Mouse (Mus musculus) stomach, embryonic 14.5 days (tissue): ENCODE results near the gene Nr1h2. TPM values are rescaled to one million over a fixed set of nuclear protein-coding genes. Genes with fewer than 3 reads are reported as not detected.

Experiments
- ATAC-seq: fragments of 200-750 bp; cut with Nextera tagmentation; 2 replicates; pipeline ENCODE4 v1.8.0; 2017; ENCODE audit warnings: low read depth, moderate TSS enrichment; ENCODE audit not compliant: insufficient number of reproducible peaks, insufficient read depth, low FRiP score
- H3K27ac ChIP-seq: fragments of 300-500 bp; sonication (generic); 2 replicates; pipeline ENCODE4 v1.5.1; 2014; ENCODE audit warnings: mild to moderate bottlenecking, low read length, moderate library complexity, mixed read lengths
- H3K27me3 ChIP-seq: fragments of 300-500 bp; sonication (generic); 2 replicates; pipeline ENCODE4 v1.6.1; 2014; ENCODE audit warnings: low read length, control low read depth, mixed read lengths; ENCODE audit not compliant: control insufficient read depth, insufficient read depth
- H3K36me3 ChIP-seq: fragments of 300-500 bp; sonication (generic); 2 replicates; pipeline ENCODE4 v1.6.1; 2014; ENCODE audit warnings: mild to moderate bottlenecking, control low read depth, low read length, moderate library complexity, mixed read lengths; ENCODE audit not compliant: control insufficient read depth, insufficient read depth
- H3K4me1 ChIP-seq: fragments of 300-500 bp; sonication (generic); 2 replicates; pipeline ENCODE4 v1.6.1; 2014; ENCODE audit warnings: low read length, control low read depth, mixed read lengths; ENCODE audit not compliant: control insufficient read depth, insufficient read depth
- H3K4me2 ChIP-seq: fragments of 300-500 bp; sonication (generic); replicated peaks from 2 replicates; pipeline ENCODE4 v1.6.1; 2014; ENCODE audit warnings: low read depth, low read length, control low read depth
- H3K4me3 ChIP-seq: fragments of 300-500 bp; sonication (generic); 2 replicates; pipeline ENCODE4 v1.5.1; 2014; ENCODE audit warnings: low read depth, low read length, control low read depth
- H3K9ac ChIP-seq: fragments of 300-500 bp; sonication (generic); replicated peaks from 2 replicates; pipeline ENCODE4 v1.6.1; 2014; ENCODE audit warnings: low read depth, mild to moderate bottlenecking, control low read depth, low read length, moderate library complexity, mixed read lengths
- H3K9me3 ChIP-seq: fragments of 300-500 bp; sonication (generic); 2 replicates; pipeline ENCODE4 v1.6.1; 2016; ENCODE audit warnings: low read depth, low read length, control low read depth; ENCODE audit not compliant: control insufficient read depth
- WGBS: fragments of 180-500 bp; shearing (Covaris S2); extraction: QIAGEN DNeasy Blood & Tissue Kit; methylation state at CpG from one replicate; pipeline ENCODE4 v1.1.7; 2014; 5-methylcytosine and 5-hydroxymethylcytosine counted together
- polyA plus RNA-seq: library from polyadenylated mRNA; unstranded; fragments of >200 nt; fragmentation: Nextera tagmentation; extraction: Ambion mirVana; gene quantifications from 2 replicates; pipeline ENCODE4 v1.2.1, GENCODE M21; 2014

Gene Nr1h2
- polyA plus RNA-seq, 1 experiment from 2014 or later: 66.7 TPM

DNA sequence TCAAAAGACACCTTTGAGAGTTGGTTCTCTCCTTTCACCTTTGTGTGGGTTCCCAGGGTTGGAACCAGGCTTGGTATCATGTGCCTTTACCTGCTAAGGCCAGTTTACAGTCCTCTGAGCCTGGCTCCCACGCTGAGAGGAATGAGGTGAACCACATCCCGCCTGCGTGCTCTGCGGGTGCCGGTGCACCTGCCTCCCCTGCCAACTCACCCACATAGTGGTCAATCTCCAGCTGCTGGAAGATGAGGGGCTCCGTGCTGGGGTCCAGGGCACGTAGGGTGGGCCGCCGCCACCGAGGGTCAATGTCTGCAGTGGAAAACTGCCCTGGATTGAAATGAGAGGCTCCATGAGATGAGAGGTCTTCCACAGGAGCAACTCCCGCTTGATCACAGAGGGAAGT lies 11.2 kb downstream of the Nr1h2 start:
- no peak overlapping the region for H3K4me2 ChIP-seq
- peaks cover 6% of the 10 kb centered on the region for H3K4me1 ChIP-seq
- no peaks in the 10 kb centered on the region for H3K27me3 ChIP-seq
- no peak overlapping the region for H3K4me3 ChIP-seq
- no peak for ATAC-seq
- no peak overlapping the region for H3K27ac ChIP-seq
- peaks cover 40% of the 10 kb centered on the region for H3K36me3 ChIP-seq
- H3K9ac ChIP-seq: no peak overlapping the region
- peaks cover 3% of the 10 kb centered on the region; the same call in 1 of the 2 replicates for H3K9me3 ChIP-seq
- 91% methylated on average over 11 of the region's 11 CpGs for WGBS

DNA sequence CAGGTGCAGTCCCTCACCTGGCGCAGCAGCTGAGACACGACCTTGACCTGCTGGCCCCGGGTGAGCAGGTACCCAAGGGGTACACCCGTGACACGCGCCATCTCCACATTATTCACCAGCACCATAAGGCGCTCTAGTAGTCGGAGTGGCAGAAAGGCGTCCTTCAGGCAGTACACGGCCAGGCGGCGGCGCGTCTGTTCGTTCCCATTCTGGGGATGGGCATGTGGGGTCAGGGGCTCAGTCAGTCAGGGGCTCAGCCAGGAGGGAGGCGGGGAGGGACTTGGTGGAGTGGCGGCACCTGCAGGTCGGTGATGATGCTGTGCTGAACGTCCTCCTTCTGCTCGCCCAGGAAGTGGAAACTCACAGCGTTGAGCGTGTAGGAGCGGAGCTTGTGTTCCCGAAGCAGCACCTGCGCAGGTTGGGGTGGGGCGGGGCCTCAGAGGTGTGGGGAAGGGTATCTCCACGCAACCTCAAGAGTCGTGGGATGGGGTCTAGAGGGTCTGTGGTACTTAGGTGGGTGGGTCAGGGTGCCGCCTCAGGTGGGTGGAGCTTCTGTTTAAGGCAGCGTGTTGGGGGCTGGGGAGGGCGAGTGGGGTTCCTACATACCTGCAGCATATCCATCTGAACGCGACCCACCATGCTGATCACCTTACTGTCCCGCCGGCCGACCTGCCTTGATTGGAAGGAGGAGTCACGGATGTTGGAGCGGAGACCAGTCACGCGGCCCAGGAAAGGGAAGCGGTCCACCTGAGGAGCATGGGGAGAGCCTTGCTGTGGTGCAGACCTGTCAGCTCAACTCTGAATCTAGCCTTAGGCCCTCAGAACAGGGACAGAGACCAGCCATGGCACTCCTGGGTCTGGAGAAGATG lies 14.8 kb downstream of the Nr1h2 start:
- Histone ChIP-seq H3K27me3 (no peaks in the 10 kb centered on the region), H3K4me3 (no peak overlapping the region), H3K9ac (no peak overlapping the region), H3K36me3 (peaks cover 57% of the 10 kb centered on the region), H3K9me3 (no peaks in the 10 kb centered on the region), H3K4me1 (no peaks in the 10 kb centered on the region), H3K27ac (no peak overlapping the region), H3K4me2 (no peak overlapping the region)
- 91% methylated on average over 41 of the region's 41 CpGs for WGBS
- ATAC-seq: no peak

DNA sequence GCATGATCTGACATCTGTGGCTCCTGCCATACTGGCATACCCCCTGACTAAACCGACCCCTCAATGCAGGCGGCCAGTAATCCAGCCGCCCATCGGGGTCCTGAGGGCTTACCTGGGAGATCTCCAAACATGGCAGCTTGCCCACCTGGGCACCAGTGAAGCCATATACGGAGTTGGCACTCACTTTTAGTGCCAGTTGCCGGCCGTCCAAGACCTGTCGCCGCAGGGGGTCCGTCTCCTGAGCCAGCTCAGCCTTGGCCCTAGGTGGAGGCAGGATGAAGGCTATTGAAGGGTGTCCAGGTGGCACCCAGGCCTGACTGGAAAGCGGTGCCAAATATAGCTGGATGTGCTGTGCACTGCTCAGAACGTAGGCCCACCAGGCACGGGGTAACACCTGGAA lies 16.3 kb downstream of the Nr1h2 start:
- H3K36me3 ChIP-seq: peaks cover 55% of the 10 kb centered on the region
- ATAC-seq: no peak
- H3K27ac ChIP-seq: no peak overlapping the region
- no peaks in the 10 kb centered on the region for H3K4me1 ChIP-seq
- H3K9me3 ChIP-seq: no peaks in the 10 kb centered on the region
- no peak overlapping the region for H3K4me3 ChIP-seq
- H3K4me2 ChIP-seq: no peak overlapping the region
- H3K9ac ChIP-seq: no peak overlapping the region
- H3K27me3 ChIP-seq: no peaks in the 10 kb centered on the region
- 91% methylated on average over 13 of the region's 13 CpGs for WGBS

- 73% methylated on average over 7 of the region's 7 CpGs for WGBS
- Histone ChIP-seq H3K36me3 (peaks cover 52% of the 10 kb centered on the region), H3K9me3 (no peaks in the 10 kb centered on the region), H3K9ac (no peak overlapping the region), H3K4me3 (no peak overlapping the region), H3K4me2 (no peak overlapping the region), H3K4me1 (no peaks in the 10 kb centered on the region), H3K27ac (no peak overlapping the region), H3K27me3 (no peaks in the 10 kb centered on the region)
- ATAC-seq: no peak
These were observed 16.7 kb downstream of the Nr1h2 start for GRCm38 (mm10) chr7:44537009-44537408.

- 79% methylated on average over 6 of the region's 6 CpGs for WGBS
- no peak overlapping the region for H3K4me3 ChIP-seq
- no peak overlapping the region for H3K9ac ChIP-seq
- no peak for ATAC-seq
- no peaks in the 10 kb centered on the region for H3K27me3 ChIP-seq
- H3K36me3 ChIP-seq: peaks cover 48% of the 10 kb centered on the region
- H3K9me3 ChIP-seq: no peaks in the 10 kb centered on the region
- no peaks in the 10 kb centered on the region for H3K4me1 ChIP-seq
- H3K27ac ChIP-seq: no peak overlapping the region
- H3K4me2 ChIP-seq: no peak overlapping the region
These were observed 17.2 kb downstream of the Nr1h2 start for GRCm38 (mm10) chr7:44536590-44536968.

- H3K4me1 ChIP-seq: no peaks in the 10 kb centered on the region
- H3K36me3 ChIP-seq: peaks cover 46% of the 10 kb centered on the region
- H3K9ac ChIP-seq: no peak overlapping the region
- no peak for ATAC-seq
- no peaks in the 10 kb centered on the region for H3K9me3 ChIP-seq
- H3K27me3 ChIP-seq: no peaks in the 10 kb centered on the region
- WGBS: 91% methylated on average over 27 of the region's 27 CpGs
- no peak overlapping the region for H3K4me3 ChIP-seq
- H3K27ac ChIP-seq: no peak overlapping the region
- no peak overlapping the region for H3K4me2 ChIP-seq
These were observed 17.8 kb downstream of the Nr1h2 start for GRCm38 (mm10) chr7:44535657-44536589.

GRCm38 (mm10) chr7:44534656-44535441 lies 18.9 kb downstream of the Nr1h2 start:
- Histone ChIP-seq H3K27ac (no peak overlapping the region), H3K27me3 (no peaks in the 10 kb centered on the region), H3K4me3 (no peak overlapping the region), H3K36me3 (peaks cover 37% of the 10 kb centered on the region), H3K9ac (no peak overlapping the region), H3K4me1 (no peaks in the 10 kb centered on the region), H3K9me3 (no peaks in the 10 kb centered on the region), H3K4me2 (no peak overlapping the region)
- ATAC-seq: no peak
- WGBS: 88% methylated on average over 19 of the region's 19 CpGs

GRCm38 (mm10) chr7:44534242-44534641 lies 19.5 kb downstream of the Nr1h2 start:
- no peak for ATAC-seq

More at GRCm38 (mm10) chr7:44534242-44534641, 19.5 kb downstream of the Nr1h2 start:
- no peak overlapping the region for H3K4me3 ChIP-seq
- no peaks in the 10 kb centered on the region for H3K27me3 ChIP-seq
- 87% methylated on average over 13 of the region's 13 CpGs for WGBS
- H3K9me3 ChIP-seq: no peaks in the 10 kb centered on the region
- H3K4me1 ChIP-seq: no peaks in the 10 kb centered on the region
- H3K27ac ChIP-seq: no peak overlapping the region
- no peak overlapping the region for H3K9ac ChIP-seq
- H3K4me2 ChIP-seq: no peak overlapping the region
- peaks cover 33% of the 10 kb centered on the region for H3K36me3 ChIP-seq
